Mouse (Mus musculus): ENCODE measurements around the gene Taf5l.

- no peak for TF ChIP-seq CTCF (IDR thresholded peaks at IDR 0.05; ENCODE audit: low read depth, low read length)
- TF ChIP-seq POLR2AphosphoS5 (IDR thresholded peaks at IDR 0.05; ENCODE audit: insufficient replicate concordance, low read depth, low read length) = no peak
- no peak for TF ChIP-seq TAL1 (conservative IDR thresholded peaks at IDR 0.05; ENCODE audit: low read depth, low read length)
- no peak for TF ChIP-seq GATA1 (IDR thresholded peaks at IDR 0.05; ENCODE audit: borderline replicate concordance, low read length)
Observed at GRCm38 (mm10) chr8:123982826-123983400, 38.3 kb downstream of the Taf5l start, which contains the start of gene Abcb10.
